Mouse (Mus musculus) ES-Bruce4 (cell line): Measurements from ENCODE around the gene Lyrm1.

Experiments
- CTCF ChIP-seq: IDR thresholded peaks from one replicate; pipeline ENCODE4 v1.8.1; 2011; ENCODE audit warnings: low read depth, low read length
- POLR2A ChIP-seq: IDR thresholded peaks from one replicate; pipeline ENCODE4 v1.8.1; 2011; ENCODE audit warnings: low read length; ENCODE audit not compliant: insufficient read depth

GRCm38 (mm10) chr7:119906523-119907215, 11.0 kb downstream of the Lyrm1 start:
- TF ChIP-seq CTCF (no peak), POLR2A (no peak)
